Mouse (Mus musculus) c-Kit-positive CD71-positive TER-119-positive erythroid progenitor cells, embryonic 14.5 days (primary cell): ENCODE data around the gene Cenpq.

ENCODE experiments used
- DNase-seq: peaks from one replicate; pipeline ENCODE4 v3.0.0-alpha.2; 2013; ENCODE audit warnings: low spot score

The Cenpq gene

DNA sequence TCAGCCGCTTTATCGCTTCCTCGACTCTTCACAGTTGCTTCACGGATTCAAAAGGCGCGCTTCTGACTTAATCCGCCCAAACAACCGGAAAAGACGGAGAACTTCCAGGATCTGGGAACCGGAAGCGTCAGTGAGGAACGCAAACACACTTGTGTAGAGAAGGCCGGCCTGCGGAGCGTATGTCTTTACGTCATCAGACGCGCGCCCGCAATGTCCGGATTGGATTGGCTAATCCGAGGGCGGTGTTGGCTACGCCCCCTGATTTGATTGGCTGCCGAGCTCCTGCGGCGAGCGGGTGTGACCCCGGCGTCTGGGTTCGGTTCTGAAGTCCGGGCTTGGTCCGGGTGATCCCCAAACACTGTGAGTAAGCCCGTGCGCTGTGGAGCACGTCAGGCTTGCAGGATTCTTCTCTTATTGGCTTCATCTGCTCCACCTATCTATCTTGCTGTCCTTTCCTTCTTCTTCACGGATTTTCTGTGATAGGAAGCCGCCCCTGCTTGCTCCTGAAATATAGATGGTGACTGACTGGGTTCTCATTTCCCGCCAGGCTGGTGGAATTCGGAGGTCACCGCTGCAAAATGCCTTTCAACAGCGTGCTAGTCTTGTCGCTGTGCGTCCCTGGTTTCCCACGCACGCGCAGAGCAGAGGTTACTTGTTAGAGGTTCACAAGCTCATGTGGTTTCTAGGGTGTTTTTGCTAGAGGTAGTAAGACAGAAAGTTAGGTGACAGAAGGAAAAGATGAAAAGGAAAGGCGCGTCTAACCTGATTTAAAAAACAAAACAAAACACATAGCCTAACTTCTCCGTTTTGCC lies at the start of gene Cenpq, which contains the start of gene Mut:
Gene Cenpq (minus strand): TSS at position 628 of the 812 bp plus-strand sequence.
Gene Mut (plus strand): TSS at position 266 of the 812 bp plus-strand sequence.
- DNase-seq: peak; percentile 96

DNA sequence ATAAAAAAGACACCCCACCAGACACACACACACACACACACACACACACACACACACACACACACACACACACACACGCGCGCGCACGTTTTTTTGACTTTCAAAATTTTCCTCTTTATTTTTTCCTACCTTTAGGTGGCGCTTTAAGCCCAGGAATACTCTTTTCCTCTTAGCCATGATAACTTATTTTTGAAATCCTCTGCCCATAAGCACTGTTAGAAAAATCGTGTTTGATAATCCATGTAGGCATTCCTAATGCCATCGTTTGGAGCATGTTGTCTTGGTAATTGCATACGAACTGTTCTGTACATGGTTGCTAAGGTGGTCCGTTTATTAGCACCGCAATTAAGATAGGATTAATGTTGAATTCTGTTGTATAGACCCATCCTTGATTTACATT lies 43.1 kb upstream of the Cenpq start:
- DNase-seq: no peak

- no peak for DNase-seq
Measured at GRCm38 (mm10) chr17:40948518-40948917, 13.7 kb upstream of the Cenpq start.

DNA sequence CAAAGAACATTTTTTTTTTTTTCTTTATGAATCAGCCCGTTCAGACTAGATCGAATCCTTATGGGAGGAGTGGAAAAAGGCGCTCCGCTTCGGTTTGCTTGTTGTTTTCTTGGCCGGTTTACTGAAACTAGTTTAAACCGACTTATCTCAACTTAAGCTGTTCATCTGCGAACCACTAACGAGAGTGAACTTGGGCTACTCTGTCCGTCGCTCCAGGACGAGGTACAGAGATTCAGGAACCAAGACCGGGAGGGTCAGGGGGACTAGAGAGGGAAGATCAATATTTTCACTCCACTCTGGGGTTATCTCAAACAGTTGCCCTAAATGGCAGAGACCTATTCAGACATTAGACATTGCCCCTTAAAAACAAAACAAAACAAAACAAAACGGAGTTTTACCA lies 862 bp downstream of the Cenpq start:
- peak; percentile 48 for DNase-seq

DNA sequence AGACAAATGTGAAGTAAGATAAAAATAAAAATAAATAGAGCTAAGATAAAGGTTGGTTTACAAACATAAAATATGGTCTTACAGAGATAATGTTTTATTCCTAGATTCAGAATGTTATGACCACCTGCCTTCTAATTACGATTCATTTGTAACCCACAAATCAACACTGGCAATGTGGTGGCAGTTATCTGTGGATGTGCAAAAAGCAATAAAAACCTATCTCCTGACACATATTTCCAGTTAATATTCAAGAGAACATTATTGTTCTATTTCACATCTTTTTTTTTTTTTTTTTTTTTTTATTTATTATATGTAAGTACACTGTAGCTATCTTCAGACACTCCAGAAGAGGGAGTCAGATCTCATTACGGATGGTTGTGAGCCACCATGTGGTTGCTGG lies 19.3 kb downstream of the Cenpq start:
- DNase-seq: no peak

DNA sequence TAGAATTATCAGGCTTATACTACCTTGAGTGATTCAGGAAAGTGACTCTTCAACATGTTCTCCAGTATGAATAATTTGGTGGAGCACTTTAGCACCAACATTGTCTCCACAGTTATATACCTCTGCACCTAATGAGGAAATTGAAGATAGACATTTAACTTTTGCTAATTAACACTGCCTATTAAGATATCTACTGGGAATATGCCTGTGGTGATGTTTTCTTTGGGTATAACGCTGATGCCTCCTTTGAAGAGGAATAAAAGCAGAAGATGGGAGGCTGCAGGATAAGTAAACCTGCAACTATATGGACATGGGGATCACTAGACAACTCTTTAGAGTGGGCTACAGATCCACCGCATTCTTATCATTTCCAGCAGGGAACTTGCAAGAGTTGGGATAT lies 20.6 kb downstream of the Cenpq start, which contains the start of gene Glyatl3:
Gene Glyatl3 (minus strand): TSS at position 101 of the 400 bp plus-strand sequence.
- no peak for DNase-seq

GRCm38 (mm10) chr17:40904721-40905154 lies 30.1 kb downstream of the Cenpq start:
- no peak for DNase-seq

- DNase-seq: no peak
Measured at GRCm38 (mm10) chr17:40904056-40904597, 30.7 kb downstream of the Cenpq start.

- DNase-seq: no peak
Measured at GRCm38 (mm10) chr17:40903345-40903744, 31.5 kb downstream of the Cenpq start.

DNA sequence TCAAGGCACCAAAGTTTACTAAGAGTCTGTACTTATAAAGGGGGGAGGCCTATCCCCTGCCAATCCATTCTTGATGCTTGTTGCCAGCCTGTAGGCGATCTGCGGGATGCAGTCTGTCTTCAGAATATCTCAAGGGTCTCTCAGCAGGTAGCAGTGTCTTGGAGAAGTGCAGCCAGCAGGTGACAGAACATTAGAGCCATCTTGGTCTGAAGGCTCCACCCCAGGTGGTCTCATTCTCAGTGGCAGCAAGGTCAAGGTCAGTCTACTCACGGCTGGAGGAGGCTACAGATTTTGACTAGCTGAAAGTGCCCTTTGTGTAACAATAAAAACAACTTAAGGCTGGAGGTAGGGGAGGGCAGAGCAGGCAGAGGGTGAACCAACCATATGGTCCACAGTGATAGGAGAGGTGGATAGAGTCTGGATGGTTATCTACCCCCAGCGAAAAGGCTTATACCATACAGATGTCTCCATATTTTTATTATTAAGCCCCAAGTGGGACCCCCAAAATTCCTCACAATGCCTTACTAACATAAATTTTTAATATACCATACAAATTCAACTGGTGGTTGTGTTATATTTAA lies 35.0 kb downstream of the Cenpq start:
- DNase-seq: no peak

- DNase-seq: peak; percentile 44
Measured at GRCm38 (mm10) chr17:40896863-40897262, 38.0 kb downstream of the Cenpq start.

- no peak for DNase-seq
Measured at GRCm38 (mm10) chr17:40887849-40888536, 46.9 kb downstream of the Cenpq start.

- DNase-seq: no peak
Measured at GRCm38 (mm10) chr17:40885155-40885554, 49.7 kb downstream of the Cenpq start.

DNA sequence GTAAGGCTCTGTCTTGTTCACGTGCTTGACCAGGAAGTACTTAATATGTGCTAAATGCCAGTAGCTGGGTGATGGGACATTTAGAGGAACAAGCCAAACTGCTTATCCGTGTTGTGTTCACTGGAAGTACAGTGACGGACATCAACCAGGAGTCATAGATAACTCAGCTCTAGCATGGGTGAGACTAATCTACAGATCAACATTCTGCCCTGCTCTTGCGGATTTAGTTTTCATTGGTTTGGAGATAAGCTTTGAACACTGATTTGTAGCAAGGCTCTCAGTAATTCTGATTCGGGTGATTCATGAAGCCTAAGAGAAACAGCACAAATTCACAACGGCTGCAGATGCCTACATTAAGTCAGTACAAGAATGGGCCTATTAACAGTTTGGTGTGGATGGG lies 52.7 kb downstream of the Cenpq start:
- DNase-seq: no peak

- DNase-seq: peak; percentile 62
Measured at GRCm38 (mm10) chr17:40879924-40880691, 54.7 kb downstream of the Cenpq start, which contains the start of gene 9130008F23Rik. Gene 9130008F23Rik (minus strand): TSS chr17:40880559.

DNA sequence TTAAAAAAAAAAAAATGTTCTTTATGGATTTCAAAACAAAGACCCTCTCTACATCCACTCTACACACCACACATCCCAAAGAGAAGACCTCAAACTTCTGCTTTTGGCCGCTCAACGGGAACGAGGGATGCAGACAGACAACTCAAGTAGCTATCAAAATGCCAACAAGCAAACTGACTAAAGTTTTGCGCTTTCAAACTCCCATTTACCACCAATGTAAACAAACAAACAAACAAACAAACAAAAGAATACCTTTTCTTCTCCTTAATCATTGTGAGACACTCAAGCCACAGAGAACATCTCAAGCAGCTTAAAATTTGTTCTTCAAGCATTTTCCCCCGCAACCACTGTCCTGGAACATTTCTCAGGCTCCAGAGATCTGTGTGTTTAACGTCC lies 55.3 kb downstream of the Cenpq start:
- DNase-seq: no peak

DNA sequence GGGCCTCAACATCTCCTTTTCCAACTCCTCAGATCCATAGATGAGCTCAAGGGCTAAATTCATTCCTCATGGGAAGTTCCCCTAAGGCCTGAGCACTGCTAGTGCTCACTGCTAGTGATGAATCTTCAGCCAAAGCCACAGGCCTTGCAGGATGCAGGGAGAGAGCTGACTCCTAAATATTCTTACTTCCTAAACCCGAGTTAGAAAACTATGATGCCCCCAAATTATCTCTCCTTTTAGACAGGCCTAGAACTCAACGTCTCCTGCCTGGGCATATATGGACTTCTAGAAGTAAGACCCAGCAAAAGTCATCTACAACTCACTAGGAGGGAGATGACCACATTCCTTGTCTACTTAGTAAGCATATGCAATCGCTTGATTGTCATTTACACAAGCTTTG lies 57.1 kb downstream of the Cenpq start:
- DNase-seq: no peak

DNA sequence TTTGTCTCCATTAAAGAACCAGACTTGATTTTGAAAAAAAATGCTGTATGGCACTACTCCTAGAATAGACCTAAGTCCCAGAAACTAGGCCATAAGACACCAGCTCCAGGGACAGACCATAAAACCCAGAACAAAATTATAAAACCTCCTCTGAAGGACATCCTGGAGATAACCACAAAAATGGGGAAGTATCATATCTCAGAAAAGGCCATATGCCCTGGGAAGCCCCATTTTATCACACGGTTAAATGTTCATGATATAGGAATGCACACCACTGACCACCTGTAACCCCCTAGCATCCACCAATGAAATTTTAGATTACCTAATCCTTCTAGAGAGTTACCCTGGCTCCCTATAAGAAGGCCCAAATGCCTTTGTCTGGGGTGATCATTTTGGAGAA lies 59.3 kb downstream of the Cenpq start:
- no peak for DNase-seq

DNA sequence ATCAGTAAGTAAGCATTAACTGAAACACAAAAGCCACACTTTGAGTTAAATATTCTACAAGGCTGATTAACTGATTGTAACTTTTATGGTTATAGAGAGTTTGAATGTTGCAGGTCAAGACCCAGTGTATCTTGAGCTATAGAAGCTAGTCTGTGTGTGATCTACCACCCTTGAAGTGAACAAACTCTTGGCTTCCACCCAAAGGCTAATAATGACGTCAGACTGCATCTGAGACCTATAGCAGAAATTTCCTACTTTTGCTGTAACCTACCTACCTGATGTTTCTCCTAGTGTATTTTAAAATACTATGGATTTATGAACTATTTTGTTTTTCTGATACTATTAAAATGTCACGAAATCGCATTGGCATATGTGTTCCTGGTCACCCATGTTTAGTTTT lies 60.1 kb downstream of the Cenpq start:
- DNase-seq: no peak

DNA sequence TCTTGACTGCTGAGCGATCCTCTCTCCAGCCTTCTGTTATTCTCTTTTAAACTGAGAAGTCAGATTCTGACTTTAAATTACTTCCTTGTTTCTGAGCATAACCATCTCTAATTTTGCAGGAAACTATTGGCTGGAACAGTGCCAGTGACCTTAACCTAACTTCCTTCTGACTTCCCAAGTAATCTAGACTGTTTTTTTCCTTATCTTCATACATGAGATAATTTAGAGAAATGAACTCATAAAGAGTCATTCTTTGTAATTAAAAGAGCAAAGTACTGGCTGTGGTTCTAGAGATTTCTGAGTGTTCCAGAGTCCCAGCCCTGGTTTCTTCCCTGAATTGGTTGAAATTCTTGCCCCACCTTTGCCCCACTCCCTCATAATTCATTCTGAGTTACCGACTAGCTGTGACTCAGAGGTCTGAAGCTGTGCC lies 61.2 kb downstream of the Cenpq start:
- DNase-seq: no peak
